Mouse (Mus musculus): ENCODE measurements around the gene Rps29. TPM values are rescaled to one million over a fixed set of nuclear protein-coding genes. Genes with fewer than 3 reads are reported as not detected.

The Rps29 gene
- polyA plus RNA-seq, 1 experiment from 2014 or later, result 1,030 TPM

GRCm38 (mm10) chr12:69127626-69128025 lies 31.4 kb downstream of the Rps29 start:
- no peak for ATAC-seq (ENCODE audit: low read depth)
- no peak overlapping the region for H3K9ac ChIP-seq (replicated peaks; ENCODE audit: low read depth, low read length)
- no peak overlapping the region for H3K4me3 ChIP-seq (ENCODE audit: low read depth, low read length)
- H3K4me1 ChIP-seq (ENCODE audit: control insufficient read depth, insufficient read depth, low read length), result no peaks in the 10 kb centered on the region
- no peaks in the 10 kb centered on the region for H3K9me3 ChIP-seq (ENCODE audit: control insufficient read depth, low read length)
- no peak overlapping the region for H3K4me2 ChIP-seq (ENCODE audit: low read depth, low read length)
- H3K27ac ChIP-seq (ENCODE audit: low read depth, low read length), result no peak overlapping the region
- H3K36me3 ChIP-seq (ENCODE audit: control insufficient read depth, insufficient read depth, low read length), result no peaks in the 10 kb centered on the region
- 92% methylated on average over 3 of the region's 3 CpGs for WGBS
- no peaks in the 10 kb centered on the region for H3K27me3 ChIP-seq (ENCODE audit: control insufficient read depth, insufficient read depth, low read length)

GRCm38 (mm10) chr12:69127170-69127569 lies 31.8 kb downstream of the Rps29 start:
- Histone ChIP-seq H3K36me3 (ENCODE audit: control insufficient read depth, insufficient read depth, low read length) (no peaks in the 10 kb centered on the region), H3K4me1 (ENCODE audit: control insufficient read depth, insufficient read depth, low read length) (no peaks in the 10 kb centered on the region), H3K9me3 (ENCODE audit: control insufficient read depth, low read length) (no peaks in the 10 kb centered on the region), H3K4me2 (ENCODE audit: low read depth, low read length) (no peak overlapping the region), H3K27me3 (ENCODE audit: control insufficient read depth, insufficient read depth, low read length) (no peaks in the 10 kb centered on the region), H3K9ac (replicated peaks; ENCODE audit: low read depth, low read length) (no peak overlapping the region), H3K4me3 (ENCODE audit: low read depth, low read length) (no peak overlapping the region), H3K27ac (ENCODE audit: low read depth, low read length) (no peak overlapping the region)
- ATAC-seq (ENCODE audit: low read depth), result no peak
- WGBS, result 92% methylated on average over 5 of the region's 5 CpGs

- H3K9ac ChIP-seq (replicated peaks; ENCODE audit: low read depth, low read length), result no peak overlapping the region
- no peaks in the 10 kb centered on the region for H3K27me3 ChIP-seq (ENCODE audit: control insufficient read depth, insufficient read depth, low read length)
- no peak overlapping the region for H3K4me3 ChIP-seq (ENCODE audit: low read depth, low read length)
- no peaks in the 10 kb centered on the region for H3K4me1 ChIP-seq (ENCODE audit: control insufficient read depth, insufficient read depth, low read length)
- WGBS, result 95% methylated on average over 5 of the region's 5 CpGs
- no peak overlapping the region for H3K27ac ChIP-seq (ENCODE audit: low read depth, low read length)
- H3K36me3 ChIP-seq (ENCODE audit: control insufficient read depth, insufficient read depth, low read length), result no peaks in the 10 kb centered on the region
- H3K4me2 ChIP-seq (ENCODE audit: low read depth, low read length), result no peak overlapping the region
- no peak for ATAC-seq (ENCODE audit: low read depth)
- no peaks in the 10 kb centered on the region for H3K9me3 ChIP-seq (ENCODE audit: control insufficient read depth, low read length)
These were observed 33.9 kb downstream of the Rps29 start for GRCm38 (mm10) chr12:69125066-69125465.

GRCm38 (mm10) chr12:69122801-69123200 lies 36.2 kb downstream of the Rps29 start:
- Histone ChIP-seq H3K4me3 (ENCODE audit: low read depth, low read length) (no peak overlapping the region), H3K36me3 (ENCODE audit: control insufficient read depth, insufficient read depth, low read length) (no peaks in the 10 kb centered on the region), H3K4me2 (ENCODE audit: low read depth, low read length) (no peak overlapping the region), H3K27me3 (ENCODE audit: control insufficient read depth, insufficient read depth, low read length) (no peaks in the 10 kb centered on the region), H3K9ac (replicated peaks; ENCODE audit: low read depth, low read length) (no peak overlapping the region), H3K4me1 (ENCODE audit: control insufficient read depth, insufficient read depth, low read length) (no peaks in the 10 kb centered on the region), H3K27ac (ENCODE audit: low read depth, low read length) (no peak overlapping the region), H3K9me3 (ENCODE audit: control insufficient read depth, low read length) (no peaks in the 10 kb centered on the region)
- 91% methylated on average over 11 of the region's 11 CpGs for WGBS
- no peak for ATAC-seq (ENCODE audit: low read depth)

DNA sequence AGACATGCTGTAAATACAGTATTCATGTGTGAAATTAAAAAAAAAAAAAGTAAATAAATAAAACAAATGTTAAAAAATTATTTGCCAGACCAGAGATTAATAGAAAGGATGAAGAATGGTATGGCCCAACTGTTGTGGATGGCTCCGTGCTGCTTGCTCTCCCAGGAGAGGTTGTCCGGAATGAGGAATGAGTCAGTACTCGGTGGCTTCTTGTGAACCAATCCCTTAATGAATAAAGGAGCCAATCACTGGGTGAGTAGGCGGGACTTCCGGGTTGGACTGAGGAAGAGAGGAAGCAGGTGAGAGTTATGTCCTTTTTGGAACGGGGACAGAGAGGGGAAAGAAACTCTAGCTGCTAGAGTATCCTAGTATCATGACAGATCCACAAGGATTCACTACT lies 39.1 kb downstream of the Rps29 start:
- Histone ChIP-seq H3K9me3 (ENCODE audit: control insufficient read depth, low read length) (no peaks in the 10 kb centered on the region), H3K9ac (replicated peaks; ENCODE audit: low read depth, low read length) (no peak overlapping the region), H3K4me2 (ENCODE audit: low read depth, low read length) (no peak overlapping the region), H3K4me3 (ENCODE audit: low read depth, low read length) (no peak overlapping the region), H3K27me3 (ENCODE audit: control insufficient read depth, insufficient read depth, low read length) (no peaks in the 10 kb centered on the region), H3K27ac (ENCODE audit: low read depth, low read length) (no peak overlapping the region), H3K4me1 (ENCODE audit: control insufficient read depth, insufficient read depth, low read length) (no peaks in the 10 kb centered on the region), H3K36me3 (ENCODE audit: control insufficient read depth, insufficient read depth, low read length) (no peaks in the 10 kb centered on the region)
- 88% methylated on average over 6 of the region's 6 CpGs for WGBS
- no peak for ATAC-seq (ENCODE audit: low read depth)

Small RNA genes within 50 kb of the gene (microRNA-seq; reads per million reads assigned to microRNA genes)
- gene Gm47287, result not detected
- 2.6 reads per million for gene Gm47295

Other genes with a start within 250 kb of the Rps29 start
- 1.6 and 1.8 TPM in 2 replicates for gene Lrr1, start 9.6 kb upstream of the Rps29 start, polyA plus RNA-seq (2014; fragmentation: Nextera tagmentation; extraction: Ambion mirVana)
- gene Rpl36al, start 24.9 kb upstream of the Rps29 start, polyA plus RNA-seq (2014; fragmentation: Nextera tagmentation; extraction: Ambion mirVana), result 381 and 387 TPM in 2 replicates
- 36.8 and 40.5 TPM in 2 replicates for gene Mgat2, start 25.0 kb upstream of the Rps29 start, polyA plus RNA-seq (2014; fragmentation: Nextera tagmentation; extraction: Ambion mirVana)
- gene Gm49383, start 37.9 kb upstream of the Rps29 start, polyA plus RNA-seq (2014; fragmentation: Nextera tagmentation; extraction: Ambion mirVana), result 9.9 and 11.8 TPM in 2 replicates
- gene Dnaaf2, start 39.2 kb upstream of the Rps29 start, polyA plus RNA-seq (2014; fragmentation: Nextera tagmentation; extraction: Ambion mirVana), result 6.8 and 7.3 TPM in 2 replicates
- 9.0 and 9.1 TPM in 2 replicates for gene Gm49384, start 45.1 kb upstream of the Rps29 start, polyA plus RNA-seq (2014; fragmentation: Nextera tagmentation; extraction: Ambion mirVana)
- gene Pole2, start 69.0 kb upstream of the Rps29 start, polyA plus RNA-seq (2014; fragmentation: Nextera tagmentation; extraction: Ambion mirVana), result 3.4 and 5.4 TPM in 2 replicates
- gene Klhdc1, start 82.0 kb upstream of the Rps29 start, polyA plus RNA-seq (2014; fragmentation: Nextera tagmentation; extraction: Ambion mirVana), result 13.7 and 20.1 TPM in 2 replicates
- gene Klhdc2, start 137.5 kb upstream of the Rps29 start, polyA plus RNA-seq (2014; fragmentation: Nextera tagmentation; extraction: Ambion mirVana), result 296 and 305 TPM in 2 replicates
- 97.2 and 103 TPM in 2 replicates for gene Nemf, start 198.0 kb upstream of the Rps29 start, polyA plus RNA-seq (2014; fragmentation: Nextera tagmentation; extraction: Ambion mirVana)
- 29.3 and 30.4 TPM in 2 replicates for gene Arf6, start 213.0 kb upstream of the Rps29 start, polyA plus RNA-seq (2014; fragmentation: Nextera tagmentation; extraction: Ambion mirVana)
- 1.0 and 1.3 TPM in 2 replicates for gene Gm9887, start 213.3 kb upstream of the Rps29 start, polyA plus RNA-seq (2014; fragmentation: Nextera tagmentation; extraction: Ambion mirVana)